Mouse (Mus musculus): ENCODE data around the gene Tmx2. TPM values are rescaled to one million over a fixed set of nuclear protein-coding genes. Genes with fewer than 3 reads are reported as not detected.
"Not testable (repeated sequence)": the region's sequence is repeated elsewhere in the genome, so short reads cannot be mapped to it uniquely, and the experiment has no call there.

Tmx2 gene
- total RNA-seq, 2 experiments from 2014 or later, result 225 to 252 TPM

DNA sequence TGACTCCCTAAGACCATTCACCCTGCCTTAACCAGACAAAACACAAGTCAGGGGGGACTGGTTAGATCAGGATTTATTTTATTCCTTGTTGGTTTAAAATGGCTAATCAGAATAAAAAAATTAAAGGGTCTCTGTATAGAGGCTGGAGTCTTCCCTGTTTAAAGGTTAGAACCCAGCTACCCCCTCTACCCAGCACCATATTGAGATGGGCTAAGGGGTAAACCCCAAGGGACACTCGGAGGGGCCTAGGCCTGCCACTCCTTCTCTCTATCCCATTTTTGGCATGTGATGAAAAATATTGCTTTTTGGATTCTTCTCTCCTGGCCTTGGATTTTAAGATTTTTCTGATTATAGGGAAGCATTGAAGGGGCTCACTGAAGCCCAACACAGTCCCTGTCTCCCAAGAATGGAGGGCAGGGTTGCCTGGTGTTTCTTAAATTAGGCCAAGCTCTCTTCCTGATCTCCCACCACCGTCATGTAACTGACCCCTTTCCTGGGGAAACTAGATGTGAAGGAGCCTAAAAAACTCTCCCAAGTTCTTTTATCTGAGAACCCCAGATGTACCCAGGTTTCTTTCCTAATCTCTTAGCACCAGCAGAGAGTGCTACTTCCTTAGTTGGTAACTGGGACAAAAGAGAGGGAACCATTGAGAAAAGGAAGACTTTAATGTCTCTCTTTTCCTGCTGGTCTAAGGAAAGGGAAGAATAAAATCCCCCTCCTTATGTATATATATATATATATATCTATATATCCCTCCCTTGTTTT, 9.3 kb upstream of the Tmx2 start:
- no peak for DNase-seq

DNA sequence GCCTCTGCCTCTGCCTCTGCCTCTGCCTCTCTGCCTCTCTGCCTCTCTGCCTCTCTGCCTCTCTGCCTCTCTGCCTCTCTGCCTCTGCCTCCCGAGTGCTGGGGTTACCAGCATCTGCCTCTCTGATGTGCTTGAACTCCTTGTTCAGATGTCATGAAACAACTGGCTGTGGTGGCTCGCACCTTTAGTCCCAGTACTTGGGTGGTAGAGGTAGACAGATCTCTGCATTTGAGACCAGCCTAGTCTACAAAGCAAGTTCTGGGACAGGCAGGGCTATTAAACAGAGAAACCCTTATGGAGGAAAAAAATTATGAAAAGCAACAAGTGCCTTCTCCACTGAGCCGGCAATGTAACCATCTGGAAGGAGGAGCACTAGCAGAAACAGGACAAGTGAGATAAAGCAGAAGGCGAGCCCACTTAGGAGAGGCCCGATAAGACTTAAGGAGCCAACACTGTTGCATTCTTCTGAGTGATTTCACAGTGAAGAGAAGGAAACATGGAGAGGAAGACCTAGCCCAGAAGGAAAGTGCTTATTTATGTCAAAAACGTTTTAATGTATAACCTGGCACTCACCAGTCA, 3.8 kb upstream of the Tmx2 start:
- DNase-seq, result no peak

DNA sequence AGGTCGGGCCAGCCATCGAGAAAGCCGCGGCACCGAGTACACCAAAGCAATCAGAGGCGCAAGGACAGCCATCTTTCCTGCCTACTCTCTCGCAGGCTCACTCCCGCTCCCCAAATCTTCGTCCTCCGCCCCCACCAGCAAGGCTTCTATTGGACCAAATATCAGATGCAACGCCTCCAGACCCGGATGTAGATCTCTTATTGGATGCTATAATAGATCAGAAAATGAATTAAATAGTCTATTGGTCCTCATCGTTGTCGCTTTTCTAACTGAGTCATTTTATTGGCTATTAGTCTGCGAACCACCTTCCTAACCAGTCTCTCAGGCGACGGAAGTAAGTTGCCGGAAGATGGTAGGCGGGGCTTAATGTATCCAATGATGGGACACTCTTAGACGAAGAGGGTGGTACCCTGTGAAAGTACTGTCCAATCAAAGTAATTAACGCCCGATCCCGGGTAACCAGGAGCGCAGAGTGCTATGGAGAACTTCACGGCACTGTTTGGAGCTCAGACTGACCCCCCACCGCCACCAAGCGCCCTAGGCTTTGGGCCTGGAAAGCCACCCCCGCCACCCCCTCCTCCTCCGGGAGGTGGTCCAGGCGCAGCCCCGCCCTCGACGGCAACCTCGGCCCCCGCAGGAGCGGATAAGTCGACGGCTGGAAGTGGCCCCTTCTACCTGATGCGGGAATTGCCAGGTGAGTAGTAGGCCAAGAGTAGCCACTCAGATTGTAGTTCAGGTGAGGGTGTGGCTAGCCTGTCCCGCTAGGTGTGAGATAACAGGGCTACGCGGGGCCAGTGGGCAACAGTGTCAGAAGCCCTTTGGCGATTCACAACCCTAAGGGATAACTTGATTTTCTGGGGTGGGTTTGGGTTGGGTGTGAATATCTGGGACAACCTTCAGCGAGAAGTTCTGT, 716 bp downstream of the Tmx2 start, which contains the start of the genes Gm28635 and Med19:
TSS of gene Gm28635 (minus strand) at position 74 of the 913 bp plus-strand sequence.
TSS of gene Med19 (plus strand) at position 435 of the 913 bp plus-strand sequence.
- peak; percentile 91 to 92 for DNase-seq

DNA sequence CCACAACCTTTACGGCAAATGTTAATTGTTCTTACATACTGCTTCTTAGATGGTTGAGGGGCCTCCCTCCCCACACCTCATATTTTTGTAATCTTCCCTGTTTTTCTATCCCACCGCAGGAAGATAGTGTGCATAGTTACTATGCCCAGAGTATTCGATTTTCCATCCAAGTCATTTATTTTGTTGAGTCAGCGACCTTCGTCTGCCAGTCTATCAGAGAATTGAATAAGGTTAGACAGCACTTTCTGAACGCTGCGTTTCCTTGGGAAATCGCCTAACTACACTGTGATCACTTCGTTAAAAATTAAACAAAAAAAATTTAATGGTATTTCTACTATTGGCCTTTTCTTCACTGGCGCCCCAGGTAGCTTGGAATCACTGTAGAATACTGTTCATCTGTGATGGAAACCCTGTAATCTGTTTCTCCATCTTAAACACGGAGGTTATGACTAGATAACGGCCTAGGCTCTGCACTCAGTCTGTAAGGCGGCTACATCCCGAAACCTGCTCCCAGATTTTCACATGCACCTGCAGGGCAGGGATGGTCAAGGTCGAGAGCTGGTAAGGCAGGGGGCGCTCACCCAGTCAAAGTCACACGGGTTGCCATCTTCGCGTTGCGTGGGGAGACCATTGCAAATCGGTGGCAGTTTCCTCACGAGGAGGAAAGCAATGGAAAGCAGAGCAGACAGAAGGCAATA, 1.5 kb downstream of the Tmx2 start:
- no peak for DNase-seq

DNA sequence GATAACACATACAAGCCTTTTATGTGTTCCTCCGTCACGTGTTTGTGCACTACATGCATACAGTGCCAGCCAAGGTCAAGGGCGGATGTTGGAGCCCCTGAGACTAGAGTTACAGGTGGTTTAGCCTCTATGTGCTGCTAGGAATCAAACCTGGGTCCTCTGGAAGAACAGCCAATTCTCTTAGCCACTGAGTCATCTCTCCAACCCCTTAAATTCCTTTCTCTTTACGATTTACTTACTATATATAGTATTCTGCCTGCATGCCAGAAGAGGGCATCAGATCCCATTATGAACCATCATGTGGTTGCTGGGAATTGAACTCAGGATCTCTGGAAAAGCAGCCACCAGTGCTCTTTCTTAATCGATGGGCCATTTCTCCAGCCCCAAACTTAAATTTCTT, 7.4 kb downstream of the Tmx2 start:
- DNase-seq, result not testable (repeated sequence)

DNA sequence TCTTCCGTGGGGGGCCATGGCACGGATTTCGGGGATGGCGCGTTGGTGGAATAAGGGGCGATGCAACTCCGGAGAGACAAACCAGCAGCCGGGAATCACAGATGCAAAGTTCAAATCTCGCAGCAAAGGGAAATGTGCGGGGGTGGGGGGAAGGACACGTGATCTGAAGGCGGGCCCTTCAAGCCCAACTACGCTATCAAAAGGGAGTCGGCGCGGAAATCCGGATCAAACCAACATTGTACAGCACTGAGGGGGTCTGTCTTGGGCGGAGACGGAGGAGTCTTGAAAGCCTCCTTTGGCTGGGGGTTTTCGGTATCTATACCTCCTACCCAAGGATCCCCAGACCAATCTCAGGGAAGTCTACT, 8.4 kb downstream of the Tmx2 start, which contains the start of gene Selenoh:
TSS of gene Selenoh (minus strand) at position 202 of the 365 bp plus-strand sequence.
- DNase-seq, result peak; percentile 80 to 81

DNA sequence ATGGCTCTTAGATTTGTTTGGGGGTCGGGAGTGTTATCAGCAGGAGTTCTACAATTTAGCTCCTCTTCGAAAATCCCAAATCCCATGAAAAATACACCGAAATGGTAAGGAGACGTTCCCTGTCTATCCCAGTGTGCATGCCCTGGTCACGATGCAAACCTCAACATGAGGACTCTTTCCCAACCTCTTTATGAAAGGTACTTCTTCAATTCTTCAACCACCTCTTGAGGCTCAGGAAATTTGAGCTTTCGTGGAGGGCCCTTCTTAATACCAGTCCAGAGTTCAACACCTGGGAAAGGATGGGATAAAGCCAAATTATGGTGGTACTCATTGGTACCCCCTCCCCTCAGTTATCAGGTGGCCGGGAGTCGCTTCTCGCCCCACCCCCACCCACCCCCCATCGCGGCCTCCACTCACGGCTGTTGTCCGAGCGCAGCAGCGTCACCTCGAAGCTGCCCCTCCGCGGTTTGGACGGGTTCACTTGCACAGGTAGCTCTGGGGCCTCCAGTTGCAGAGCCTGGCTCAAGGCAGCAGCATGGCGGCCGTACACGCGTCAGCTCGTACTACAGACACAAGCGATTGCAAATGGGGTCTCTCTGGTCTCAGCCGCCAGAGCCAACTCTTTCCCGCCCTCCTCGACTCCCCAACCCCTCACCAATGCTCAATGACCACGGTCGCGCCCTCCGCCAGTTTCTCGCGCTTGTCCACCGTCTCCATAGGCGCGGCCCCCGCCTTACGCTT, 8.9 kb downstream of the Tmx2 start:
- DNase-seq, result no peak

DNA sequence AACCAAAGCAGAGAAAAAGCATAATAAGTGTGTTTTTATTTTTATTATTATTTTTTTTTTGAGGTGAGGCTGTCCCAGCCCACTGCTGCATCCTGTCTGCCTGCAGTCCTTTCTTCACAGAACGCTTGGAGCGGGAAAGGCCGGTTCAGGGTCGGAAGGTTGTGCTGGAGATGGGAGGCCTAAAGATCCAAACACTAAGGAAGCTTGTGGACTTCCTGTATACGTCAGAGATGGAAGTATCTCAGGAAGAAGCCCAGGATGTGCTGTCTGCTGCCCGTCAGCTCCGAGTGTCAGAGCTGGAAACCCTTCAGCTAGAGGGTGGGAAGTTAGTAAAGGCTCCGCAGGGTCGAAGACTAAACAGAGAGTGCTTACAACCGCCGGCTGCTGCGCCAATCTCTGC, 12.9 kb downstream of the Tmx2 start:
- no peak for DNase-seq

DNA sequence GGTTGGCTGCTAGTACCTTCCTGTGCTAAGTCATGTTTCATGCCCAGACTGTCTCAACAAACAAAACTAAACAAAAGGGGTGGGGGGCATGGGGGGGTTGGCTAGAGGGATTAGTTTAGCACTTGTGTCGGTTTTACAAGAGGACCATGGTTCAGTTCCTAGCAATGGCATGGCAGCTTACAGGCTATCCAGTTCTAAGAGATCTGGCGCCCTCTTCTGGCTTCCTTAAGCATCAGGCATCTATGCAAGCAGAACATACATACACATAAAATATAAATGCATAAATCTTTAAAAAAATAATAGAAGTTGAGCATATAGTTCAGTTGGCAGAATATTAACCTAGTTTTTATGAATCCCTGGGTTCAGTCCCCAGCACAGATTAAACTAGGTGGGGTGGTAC, 16.1 kb downstream of the Tmx2 start:
- DNase-seq, result no peak

DNA sequence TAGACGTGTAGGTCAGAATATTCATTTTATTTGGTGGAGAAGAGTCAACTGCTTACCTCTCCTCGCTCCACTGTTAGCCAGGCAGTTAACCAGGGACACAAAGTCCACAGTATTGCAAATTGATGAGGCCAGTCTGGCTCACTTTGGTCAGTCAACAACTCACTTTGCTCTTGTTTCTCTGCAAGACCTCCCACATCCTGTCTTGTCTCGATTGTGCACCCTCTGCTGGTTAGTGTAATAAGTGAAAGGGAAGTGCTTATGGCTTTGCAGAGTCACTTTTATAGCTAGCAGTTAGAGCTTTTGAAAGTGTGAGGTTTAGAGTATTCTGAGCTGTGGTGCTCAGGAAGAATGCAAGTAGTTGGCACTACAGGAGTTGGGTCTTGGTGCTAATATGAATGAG, 18.7 kb downstream of the Tmx2 start:
- no peak for DNase-seq

DNA sequence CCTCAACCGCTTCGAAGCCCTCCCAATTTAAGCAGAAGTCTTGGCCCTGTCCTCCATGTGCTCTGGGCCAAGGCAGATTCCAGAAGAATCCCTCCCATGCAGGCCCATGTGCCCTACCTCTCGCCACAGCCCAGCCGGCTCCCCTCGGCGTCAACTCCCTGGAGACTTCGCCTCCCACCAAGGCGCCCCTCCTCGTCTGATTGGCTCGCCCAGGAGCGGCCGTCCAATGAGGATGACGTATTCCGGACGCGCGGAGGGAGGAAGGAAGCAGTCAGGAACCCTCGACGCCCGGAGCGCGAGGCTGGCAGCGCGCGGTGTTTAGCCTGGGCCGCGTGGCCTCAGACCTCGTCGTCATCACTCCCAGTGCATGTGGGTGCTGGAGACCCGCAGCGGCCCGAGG, 20.1 kb downstream of the Tmx2 start, which contains the start of gene Btbd18:
TSS of gene Btbd18 (plus strand) at position 274 of the 400 bp plus-strand sequence.
- DNase-seq, result no peak

DNA sequence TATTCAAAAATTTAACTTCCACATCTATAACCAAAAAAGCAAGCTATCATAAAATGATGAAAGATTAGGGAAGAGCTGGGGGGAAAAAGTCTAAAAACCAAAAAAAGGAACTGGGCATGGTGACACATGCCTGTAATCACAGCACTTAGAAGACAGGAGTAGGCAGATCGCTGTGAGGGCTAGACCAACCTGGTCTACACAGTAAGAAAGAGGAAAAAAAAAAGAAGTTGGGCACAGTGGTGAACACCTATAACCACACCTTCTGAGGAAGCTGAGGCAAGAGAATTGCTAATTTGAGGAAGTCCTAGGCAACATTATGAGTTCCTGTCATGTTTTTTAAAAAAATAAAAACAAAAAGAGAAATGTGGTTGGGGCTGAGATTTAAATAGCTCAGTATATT, 23.1 kb downstream of the Tmx2 start:
- no peak for DNase-seq

DNA sequence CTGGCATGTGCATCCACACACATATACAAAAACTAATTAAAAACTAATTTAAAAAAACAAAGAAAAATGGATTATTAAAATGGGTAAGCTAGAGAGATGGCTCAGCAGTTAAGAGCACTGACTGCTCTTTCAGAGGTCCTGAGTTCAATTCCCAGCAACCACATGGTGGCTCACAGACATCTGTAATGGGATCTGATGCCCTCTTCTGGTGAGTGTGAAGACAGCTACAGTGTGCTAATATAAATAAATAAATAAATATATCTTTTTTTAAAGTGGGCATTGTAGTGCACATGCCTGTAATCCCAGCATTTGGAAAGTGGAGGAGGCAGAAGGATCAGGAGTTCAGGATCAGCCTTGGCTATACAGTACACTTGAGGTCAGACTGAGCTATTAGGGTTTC, 25.6 kb downstream of the Tmx2 start:
- no peak for DNase-seq

DNA sequence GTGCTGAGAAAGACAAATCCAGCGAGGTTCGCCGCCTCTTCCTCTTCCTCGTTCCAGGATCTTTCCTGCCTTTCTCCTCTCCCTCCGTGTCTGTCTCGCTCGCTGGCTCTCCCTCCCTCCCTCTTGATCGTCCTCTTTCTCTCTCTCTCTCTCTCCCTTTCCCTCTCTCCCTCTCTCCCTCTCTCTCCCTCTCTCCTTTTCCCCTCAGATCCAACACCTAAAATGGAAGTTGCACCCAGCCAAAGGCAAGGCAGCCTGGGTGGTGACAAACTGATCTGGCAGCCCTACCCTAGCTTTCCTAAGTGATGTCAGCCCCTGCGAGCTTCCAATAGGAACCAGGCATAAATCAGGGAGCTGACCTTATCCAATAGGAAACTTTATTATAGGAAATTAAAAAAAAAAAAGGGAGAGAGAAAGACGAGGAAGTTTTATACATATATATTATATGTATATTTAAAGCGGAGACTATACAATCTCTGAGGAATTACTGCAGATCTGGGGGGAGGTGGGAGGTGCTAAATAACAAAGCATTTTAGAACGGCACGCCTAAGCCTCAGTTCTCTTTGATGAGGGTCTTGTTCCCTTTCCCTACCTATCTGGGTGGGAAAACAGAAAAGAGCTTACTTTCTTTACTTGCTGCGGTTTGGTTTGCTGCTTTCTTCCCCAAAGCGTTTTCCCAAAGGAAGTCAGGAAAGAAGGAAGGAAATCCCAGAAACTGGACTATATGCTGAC, 28.3 kb downstream of the Tmx2 start, which contains the start of gene Ctnnd1:
TSS of gene Ctnnd1 (minus strand) at position 302 of the 732 bp plus-strand sequence.
- DNase-seq, result peak; percentile 82

DNA sequence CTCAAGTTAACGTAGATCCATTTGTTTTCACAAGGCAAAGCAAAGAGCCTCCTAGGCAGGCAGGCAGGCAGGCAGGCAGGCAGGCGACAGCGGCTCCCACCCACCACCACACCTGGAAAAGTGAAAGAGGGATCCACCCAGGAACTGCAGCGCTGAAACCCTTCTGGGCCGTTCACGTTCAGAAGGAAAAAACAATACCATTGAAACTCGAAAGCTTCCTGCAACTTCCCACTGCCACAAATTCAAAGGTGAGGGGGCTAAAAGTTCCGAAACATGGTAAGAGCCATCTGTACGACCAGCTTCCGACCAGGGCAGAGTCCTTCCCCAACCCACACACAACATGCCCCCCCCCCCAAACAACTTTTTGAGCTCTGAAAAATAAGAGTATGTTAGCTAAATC, 29.3 kb downstream of the Tmx2 start:
- DNase-seq, result no peak

DNA sequence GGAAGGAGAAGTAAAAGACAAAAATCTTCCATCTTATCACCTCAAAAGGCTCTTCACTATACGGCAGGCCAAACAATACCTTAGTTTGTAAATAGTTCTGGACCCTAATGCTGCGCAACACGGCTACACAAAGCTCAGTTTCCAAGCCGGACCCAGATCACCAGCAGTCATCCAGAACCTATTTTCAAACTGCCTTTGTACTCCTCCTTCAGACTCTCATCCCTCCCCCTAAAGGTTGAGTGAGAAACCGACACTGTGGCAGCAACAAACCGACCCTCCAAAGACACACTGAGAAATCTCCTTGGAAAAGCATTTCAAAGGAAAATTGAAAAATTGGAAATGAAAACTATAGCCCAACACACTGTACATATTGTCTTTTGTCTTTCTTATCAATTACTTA, 30.6 kb downstream of the Tmx2 start:
- no peak for DNase-seq

DNA sequence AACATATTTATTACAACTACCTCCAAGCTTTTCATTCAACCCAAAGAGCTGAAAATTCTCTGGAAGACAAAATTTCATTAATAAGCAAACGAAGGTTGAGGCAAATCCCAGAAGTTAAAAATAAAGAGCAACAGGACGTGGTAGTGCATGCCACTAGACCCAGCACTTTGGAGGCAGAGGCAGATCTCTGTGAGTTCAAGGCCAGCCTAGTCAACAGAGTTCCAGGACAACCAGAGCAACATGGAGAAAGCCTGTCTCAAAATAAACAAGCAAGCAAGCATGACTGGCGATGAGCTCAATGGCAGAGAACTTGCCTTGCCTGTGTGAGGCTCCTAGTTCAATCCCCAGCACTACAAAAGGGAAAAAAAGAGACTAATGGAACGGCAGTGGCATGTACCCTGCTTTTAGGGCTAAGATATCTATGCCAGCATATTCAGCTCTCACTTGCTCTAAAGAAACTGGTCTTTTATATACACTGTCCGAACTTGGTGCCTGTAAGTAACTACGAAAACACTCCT, 31.8 kb downstream of the Tmx2 start:
- no peak for DNase-seq

DNA sequence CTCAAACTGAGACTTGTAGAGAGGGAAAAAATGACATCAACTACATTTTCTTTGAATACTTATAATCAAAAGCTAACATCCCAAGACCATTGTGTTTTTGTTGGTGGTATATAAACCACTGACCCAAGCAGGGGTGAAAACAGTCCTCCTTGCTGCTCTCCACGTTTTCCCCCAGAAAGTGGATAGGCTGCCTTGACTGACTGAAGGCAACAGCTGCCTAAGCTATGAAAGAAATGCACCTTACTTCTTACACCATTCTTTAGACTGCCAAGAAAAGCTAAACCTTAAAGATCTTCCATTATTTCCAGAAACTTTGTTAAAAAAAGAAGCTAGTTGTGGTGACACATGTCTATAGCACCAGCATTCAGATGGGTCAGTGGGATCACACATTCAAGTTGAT, 32.8 kb downstream of the Tmx2 start:
- no peak for DNase-seq

DNA sequence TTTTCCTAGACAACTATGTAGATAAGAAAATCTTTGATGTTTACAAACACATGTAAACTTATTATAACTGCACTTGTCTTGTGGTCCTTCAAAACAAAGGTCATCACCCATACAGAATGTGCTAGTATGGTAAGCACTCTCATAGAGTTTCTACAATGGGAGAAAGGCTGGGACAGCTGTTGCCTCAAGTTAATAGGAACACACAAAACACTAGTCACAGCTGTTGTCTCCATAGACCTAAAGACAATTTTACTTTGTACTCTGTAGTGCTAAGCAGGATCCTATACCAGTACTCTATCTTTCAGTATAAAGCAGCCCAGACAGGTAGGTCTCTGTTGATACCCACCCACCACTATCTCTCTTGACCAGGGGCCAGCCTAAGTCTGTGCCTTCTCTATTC, 38.1 kb downstream of the Tmx2 start:
- no peak for DNase-seq

DNA sequence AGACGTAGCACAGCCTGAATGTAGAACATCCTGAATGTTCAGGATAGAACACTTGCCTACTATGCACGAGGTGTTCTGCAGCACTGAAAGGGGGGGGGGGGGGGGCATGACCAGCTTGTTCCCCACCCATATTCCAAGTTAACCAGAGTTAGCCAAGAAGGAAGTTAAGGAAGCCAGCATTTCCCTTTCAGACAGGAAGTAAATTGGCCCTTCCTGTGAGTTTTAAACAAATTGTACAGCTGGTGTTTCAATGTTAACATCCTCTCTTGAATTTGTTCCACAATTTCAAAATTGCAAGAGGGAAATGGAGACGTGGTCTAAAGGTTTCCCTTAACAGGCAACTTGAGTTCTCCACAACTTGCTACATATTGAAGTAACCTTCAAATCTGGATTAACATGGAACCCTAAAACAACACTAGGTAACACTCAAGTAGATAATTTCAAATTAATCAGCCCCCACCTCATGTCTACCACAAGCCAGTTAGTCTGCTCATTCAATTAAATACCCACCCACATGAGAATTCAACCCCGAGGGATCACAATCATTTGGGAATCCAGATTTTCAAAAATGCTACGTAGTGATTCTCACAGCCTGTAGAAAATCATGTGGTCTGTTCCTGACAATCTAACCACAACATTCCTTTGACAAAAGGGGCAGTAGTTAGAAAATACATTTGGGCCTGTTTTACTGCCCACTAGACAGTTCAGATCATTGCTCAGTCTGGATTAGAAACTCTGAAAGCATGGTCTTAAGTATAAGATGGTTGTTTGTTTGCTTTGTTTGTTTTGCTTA, 40.3 kb downstream of the Tmx2 start:
- DNase-seq, result no peak
